Mouse (Mus musculus): Measurements from ENCODE around the gene Flnb.

Gene Flnb

DNA sequence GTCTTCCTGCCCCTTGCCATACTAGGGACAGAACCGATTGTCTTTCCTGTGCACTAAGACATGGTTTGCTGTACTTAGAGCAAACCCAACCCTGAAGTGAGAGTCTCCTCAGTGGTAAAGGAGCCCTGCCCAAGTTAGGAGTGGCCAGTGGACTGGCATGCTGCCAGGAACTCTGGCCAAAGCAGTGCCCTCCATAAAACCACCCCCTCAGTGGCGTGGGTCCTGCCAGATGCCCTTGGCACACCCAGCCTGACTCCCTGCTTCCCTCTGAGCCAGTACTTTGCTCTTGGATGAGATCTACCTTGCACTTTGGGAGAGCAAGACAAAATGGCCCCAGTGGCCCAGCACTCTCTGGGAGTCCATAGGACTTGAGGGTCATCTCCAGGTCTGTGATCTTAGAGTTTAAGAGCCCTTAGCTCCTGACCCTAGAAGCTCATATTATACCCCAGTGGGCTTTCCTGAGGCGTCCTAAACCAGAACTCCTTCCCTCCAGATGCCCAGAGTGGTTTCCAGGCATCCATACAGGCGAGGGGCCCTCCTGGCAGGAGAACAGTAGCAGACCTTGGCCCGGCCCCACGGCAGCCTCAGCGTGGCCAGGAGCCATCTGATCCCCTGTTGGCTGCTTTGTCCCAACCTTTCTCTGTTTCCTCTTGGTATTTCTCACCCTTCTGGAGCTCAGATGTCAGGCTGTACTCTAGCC lies 125.5 kb downstream of the Flnb start:
- no peak for DNase-seq (ENCODE audit: low read depth, low spot score)

DNA sequence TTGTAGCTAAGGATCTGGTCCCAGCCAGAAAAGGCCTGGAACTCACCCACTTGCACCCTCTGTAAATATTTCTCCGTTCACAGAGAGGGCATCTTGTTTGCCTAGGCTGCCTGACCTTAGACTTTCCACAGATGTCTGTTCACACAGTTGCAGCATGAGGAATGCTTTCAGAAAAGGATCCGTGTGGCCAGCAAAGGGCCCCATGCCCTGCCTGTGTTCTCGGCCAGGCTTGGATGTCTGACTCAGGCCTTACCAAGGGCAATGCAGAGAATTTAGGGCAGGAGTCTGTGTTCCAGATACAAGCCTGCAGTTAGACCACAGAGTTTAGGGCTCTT lies 126.0 kb downstream of the Flnb start:
- DNase-seq (ENCODE audit: low read depth, low spot score), result no peak

DNA sequence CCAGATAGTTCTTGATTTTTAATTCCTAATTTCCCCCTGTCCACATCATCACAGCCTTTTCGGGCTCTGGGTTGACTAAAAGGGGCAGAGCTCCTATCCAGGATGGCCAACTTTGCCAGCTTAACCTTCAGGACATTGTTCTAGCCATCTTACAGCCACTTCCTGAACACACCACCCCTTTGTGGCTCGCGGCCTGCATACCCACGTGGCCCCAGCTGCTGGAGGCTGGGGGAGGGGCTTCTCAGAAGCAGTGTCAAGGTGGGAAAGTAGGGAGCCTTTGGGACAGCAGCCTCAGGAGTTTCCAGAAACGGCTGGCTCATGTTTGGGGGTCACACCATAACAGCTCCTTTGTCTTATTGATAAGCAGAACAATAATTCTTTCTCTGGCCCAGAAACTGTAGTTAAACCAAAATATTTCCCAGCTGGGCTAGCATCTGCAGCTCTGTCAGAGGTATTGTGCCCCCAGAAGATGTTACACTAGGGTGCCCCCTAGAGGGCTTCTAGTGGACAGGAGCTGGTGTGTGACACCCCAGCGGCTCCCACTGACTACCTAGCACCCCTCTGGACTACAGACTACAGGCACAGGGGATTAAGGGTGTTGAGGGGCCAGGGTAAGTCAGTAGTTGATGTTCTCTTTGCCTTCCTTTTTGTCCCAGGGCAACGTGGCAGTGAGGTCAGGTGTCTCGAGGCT lies 126.7 kb downstream of the Flnb start:
- no peak for DNase-seq (ENCODE audit: low read depth, low spot score)

DNA sequence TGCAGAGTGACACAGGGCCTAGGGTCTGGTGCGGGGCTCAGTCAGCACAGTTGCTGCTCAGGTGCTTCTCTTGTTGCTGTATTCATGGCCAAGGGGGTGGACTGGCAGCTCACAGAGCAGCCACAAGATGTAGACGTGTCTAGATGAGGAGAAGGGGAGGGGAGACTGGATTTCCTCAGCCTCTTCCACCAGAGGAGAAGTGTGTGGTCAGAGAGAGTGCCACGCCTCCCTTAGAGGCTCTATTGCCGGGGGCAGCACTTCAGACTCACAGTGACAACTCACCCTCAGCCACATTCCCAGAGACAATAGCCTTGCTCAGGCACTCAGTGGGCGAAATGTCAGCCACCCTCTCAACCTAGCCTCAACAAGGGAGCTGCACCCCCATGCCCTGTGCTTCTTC lies 127.5 kb downstream of the Flnb start:
- DNase-seq (ENCODE audit: low read depth, low spot score), result no peak

DNA sequence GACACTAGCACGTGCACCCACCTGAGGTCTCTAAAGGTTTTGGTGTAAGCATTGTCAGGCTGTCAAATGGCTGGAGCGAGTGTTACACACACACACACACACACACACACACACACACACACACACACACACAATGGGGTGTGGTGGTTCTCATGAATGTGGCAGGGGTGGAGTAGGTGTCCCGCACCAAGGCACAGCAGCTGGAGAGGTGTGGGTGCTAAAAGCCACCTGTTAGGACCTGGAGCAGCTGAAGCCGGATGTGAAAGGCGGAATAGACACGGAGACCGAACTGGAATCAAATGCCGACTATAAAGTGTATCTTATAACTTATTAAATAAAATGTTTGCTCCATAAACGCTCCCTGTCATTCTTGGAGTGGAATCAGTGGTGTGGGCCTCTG lies 133.5 kb downstream of the Flnb start:
- DNase-seq (ENCODE audit: low read depth, low spot score), result no peak

DNA sequence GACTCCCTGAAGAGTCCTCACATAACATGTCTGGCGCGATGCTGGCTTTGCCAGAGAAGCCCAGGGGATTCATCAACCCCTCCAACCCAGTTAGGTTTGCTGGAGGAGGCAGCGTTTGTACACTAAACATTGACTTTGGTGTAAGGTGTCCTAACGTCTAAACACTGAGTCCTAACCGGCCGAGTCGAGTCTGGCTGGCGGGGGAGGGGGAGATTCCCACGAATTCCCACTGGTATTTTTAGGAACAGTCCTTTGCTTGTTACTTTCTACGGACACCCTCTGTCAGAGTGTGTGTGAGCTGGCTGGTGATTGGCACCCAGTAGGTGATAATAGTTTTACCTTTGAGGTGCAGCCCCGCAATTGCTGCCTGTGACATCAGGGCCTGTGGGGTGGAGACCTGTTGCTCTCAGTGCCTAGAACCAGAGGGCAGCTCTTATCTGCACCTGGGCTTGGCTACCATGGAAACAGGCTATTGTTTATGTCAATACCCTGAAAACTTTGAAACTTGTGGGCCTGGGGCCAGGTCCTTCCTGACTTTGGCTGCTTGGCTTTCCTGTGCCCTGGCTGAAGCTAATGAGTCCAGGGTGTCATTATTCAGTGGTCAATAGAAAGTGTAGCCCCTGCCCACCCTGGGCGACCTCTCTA lies 135.0 kb downstream of the Flnb start:
- no peak for DNase-seq (ENCODE audit: low read depth, low spot score)

DNA sequence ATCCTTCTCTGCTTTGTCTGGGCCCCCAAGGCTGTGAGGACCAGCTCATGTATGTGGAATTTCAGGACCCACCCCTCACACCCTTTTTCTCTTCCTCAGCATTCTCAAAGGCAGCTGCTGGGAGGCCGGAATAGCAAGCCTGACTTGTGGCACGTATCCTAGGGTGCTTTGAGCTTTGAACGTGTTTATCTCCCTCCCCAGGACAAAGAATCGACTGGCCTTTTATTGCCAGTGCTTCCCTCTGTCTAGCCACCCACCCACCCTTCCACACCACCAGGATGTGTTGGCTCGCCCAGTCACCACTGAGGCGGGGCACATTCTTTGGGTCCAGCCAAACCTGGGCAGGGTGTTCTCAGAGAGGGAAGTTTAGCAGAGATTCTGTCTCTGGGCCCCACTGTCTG lies 136.3 kb downstream of the Flnb start:
- DNase-seq (ENCODE audit: low read depth, low spot score), result no peak

DNA sequence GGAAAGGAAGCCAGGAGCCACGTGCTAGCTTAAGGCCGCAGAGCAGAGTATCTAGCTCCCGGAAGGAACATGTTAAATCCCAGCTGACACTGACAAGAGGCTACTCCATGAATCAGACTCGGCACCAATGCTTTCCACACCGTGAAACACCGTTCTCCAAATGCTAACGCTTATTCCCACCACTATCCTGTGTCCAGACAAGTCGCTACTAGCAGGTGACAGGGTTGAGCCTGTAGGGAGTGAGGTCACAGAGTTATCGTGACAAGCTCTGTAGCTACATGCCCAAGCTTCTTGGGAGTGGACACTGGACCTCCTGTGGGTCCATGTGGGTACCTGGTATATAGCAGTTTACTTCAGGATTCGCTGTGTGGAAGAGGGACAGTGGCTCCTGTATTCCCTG lies 138.7 kb downstream of the Flnb start:
- DNase-seq (ENCODE audit: low read depth, low spot score), result no peak

DNA sequence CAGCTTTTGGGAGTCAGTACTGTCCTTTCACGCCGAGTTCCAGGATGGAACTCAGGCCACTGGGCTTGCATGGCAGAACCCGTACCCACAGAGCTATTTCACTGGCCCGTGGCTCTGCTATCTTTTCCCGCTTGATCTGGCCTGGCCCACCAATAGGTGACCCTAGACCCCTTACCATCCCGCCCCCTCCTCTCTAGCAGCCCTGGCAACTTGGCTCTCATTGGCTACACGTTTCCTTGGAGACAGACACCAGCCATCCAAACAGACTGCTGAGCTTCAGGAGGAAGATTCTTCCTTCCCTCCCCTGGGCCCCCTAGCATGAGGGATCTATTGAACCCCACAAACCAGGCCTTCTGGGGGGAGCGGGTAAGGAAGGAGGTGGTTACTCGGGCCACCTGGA lies 139.3 kb downstream of the Flnb start, which contains the start of gene Gm45521:
Gm45521 (plus strand) TSS at position 240 of the 400 bp plus-strand sequence.
- no peak for DNase-seq (ENCODE audit: low read depth, low spot score)

DNA sequence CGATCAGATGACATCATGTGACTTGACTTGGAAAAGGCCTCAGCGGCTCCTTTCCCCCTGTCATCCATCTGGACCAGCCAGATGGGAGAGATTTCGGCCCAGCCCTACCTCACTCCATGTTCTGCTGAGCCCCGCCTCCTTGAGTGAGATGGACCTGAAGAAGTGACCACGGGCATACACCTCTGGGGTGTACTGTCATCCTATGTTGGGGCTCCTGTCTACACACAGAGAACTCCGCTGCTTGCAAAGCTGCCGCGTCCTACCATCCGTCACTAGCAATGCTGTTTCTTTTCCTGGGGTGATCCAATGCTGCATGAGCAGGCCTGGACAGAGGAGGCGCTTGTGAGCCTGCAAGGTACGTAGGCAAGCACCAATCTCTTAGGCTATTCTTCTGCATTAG lies 142.9 kb downstream of the Flnb start:
- no peak for DNase-seq (ENCODE audit: low read depth, low spot score)

DNA sequence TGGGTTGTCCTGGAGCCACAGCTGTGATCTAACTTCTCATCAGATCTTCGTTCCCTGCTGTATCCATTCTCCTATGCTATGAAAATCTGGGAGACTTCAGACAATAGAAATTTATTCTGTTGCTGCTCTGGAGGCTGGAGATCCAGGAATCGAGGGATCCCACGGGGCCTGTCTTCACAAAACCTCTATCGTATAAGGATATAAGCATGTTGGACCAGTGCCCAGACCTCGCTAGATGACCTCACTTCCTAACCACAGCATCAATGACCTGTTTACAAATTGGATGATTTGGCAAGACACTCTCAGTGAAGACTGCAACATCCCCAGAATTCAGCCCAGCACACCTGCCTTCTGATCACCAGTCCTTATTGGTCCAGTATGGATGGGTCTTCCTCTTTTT lies 144.0 kb downstream of the Flnb start:
- no peak for DNase-seq (ENCODE audit: low read depth, low spot score)

DNA sequence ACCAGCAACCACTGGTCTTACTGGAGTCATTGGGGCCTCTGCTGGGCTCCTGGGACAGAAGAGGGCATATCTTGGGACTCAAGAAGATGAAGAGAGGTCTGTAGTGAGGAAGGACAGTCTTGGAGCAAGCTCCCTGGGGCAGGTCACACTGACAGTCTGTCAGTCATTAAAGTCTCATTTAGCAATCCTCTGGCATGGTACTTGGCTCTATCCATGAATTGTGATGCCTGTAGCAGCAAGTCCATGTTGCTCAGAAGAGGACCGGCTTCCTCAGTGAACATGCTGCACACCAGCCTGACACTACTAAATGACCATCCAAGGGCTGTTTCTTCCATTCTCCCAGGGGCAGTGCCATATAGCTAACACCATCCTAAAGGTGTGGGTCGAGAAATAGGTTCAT lies 144.9 kb downstream of the Flnb start:
- no peak for DNase-seq (ENCODE audit: low read depth, low spot score)

DNA sequence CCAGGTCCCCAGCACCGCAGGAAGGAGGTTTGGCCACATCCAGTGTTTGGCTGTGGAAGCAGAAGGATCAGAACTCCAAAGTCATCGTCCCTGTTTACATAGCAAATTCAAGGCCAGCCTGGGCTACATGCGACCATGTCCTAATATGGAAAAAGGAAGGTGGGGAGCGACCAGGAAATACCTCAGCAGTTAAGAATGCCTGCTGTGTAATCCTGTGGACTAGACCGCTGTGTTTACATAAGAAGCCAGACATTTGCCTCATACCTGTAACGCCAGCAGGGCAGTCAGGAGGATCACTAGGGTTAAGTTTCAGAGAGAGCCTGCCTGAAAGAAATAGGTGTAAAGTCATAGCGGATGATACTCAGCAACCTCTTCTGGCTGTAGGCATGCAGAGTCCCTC lies 145.4 kb downstream of the Flnb start:
- no peak for DNase-seq (ENCODE audit: low read depth, low spot score)

DNA sequence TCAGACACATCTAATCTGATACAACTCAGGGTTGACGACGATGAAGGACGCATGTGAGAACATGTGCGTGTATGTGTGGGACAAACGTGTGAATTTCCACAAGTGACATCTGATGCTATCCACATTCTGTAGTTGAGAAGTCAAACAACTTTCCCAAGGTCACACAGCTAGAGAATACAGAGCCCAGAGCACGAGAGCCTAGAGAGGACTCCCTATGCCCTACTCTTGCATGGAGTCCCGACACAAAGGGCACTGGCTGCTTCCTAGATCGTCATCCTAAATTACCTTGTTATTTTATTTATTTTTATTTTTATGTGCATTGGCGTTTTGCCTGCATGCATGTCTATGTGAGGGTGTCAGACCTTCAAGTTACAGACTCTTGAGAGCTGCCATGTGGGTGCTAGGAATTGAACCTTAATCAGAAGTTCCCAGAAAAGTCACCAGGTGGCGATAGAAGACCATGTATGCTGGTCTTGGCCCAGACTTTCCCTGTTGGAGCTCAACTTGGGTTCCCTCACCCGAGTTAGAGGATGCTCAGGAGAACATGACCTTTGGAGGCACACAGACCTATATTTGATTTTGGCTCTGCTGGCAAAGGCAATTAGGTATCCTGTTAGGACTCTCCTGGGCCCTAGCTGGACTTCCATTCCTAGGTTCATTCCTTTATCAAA lies 146.6 kb downstream of the Flnb start:
- DNase-seq (ENCODE audit: low read depth, low spot score), result peak; percentile 52

DNA sequence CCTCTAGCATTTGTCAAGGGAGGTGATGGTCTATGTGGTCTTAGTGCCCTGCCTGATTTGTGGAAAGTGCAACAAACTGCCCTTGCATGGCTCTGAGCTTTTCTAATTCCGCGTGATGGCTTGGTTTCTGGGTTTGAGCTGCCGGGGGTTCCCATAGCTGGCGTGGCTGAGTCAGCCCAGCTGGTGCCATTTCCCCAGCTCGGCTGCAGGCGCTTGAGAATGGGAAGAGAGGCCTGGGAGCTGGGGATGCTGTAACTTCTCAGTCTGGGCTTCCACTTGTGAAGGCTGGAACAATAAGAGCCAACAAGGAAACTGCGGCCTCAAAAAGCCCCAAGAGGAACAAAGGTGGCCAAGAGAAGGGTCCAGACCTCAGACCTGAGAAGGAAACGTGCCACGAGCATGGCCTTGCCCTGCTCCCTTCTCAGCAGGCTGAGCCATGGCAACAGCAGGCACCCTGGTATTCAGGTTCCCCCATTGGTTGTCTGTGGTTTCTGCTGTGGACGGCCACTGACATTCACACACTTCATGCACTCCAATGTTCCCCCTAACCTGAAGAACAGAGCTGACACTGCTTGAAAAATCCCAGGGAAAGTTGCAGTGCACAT lies 154.2 kb downstream of the Flnb start:
- no peak for DNase-seq (ENCODE audit: low read depth, low spot score)

DNA sequence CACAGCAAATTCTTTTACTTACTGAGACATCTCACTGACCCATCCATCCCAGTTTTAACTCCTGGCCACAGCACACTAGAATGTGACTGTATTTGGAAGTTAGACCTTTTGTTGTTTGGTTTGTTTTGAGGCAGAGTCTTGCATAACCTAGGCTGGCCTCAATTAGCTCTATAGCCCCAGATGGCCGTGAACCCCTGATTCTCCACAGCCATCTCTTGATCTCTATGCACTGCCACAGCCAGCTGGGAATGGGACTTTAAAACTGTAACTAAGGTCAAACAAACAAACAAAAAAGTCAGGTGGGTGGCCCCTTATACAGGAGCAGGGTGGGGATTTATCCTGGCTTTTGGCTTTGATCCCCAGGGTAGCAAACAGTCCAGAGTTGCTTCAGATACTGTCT lies 156.9 kb downstream of the Flnb start:
- DNase-seq (ENCODE audit: low read depth, low spot score), result no peak

DNA sequence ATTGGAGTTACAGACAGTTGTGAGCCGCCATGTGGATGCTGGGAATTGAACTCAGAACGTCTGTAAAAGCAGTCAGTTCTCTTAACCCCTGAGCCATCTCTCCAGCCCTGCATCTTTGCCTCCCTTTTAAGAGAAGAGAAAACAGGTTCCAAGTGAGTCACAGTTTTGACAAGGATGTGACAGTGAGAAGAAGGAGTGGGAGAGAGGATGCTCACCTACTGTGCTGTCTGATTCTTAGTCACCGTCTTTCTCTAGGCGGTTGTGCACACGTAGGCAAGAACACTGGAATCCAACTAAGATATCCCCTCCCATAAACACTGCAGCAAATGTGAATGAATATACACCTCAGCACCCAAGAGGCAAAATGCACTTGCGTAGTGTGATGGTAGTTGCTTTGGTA lies 157.4 kb downstream of the Flnb start:
- no peak for DNase-seq (ENCODE audit: low read depth, low spot score)

DNA sequence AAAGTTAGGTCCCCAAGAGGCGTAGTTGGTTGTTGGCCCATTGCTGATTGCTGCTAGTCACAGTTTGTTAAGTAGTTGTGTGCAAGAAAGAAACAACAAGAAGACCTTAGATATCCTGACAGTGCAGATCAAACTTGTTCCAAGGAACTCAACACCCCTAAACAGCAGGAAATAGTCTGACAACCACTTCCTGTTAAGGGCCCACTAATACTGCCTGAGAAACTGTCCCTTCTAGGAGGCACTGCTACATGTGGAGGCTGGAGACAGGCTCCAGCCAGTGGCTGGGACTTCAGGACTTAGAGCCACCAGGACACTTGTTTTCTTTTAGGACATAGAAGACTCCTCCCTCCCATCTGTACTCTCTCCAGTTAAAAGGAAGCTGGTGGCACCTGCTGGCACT lies 159.7 kb downstream of the Flnb start:
- no peak for DNase-seq (ENCODE audit: low read depth, low spot score)

DNA sequence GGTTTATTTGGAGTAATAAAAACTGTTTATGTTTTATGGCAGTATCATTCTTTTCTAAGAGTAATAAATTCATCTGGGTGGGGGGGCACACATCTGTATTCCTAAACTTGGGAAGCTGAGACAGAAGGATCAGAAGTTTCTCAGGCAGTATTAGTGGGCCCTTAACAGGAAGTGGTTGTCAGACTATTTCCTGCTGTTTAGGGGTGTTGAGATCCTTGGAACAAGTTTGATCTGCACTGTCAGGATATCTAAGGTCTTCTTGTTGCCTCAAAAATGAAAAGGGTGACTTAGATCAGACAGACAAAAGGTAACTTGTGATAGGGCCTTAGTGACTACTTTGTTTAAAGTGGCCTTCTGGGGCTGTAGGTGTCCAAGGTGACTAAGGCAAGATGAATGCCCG lies 160.4 kb downstream of the Flnb start:
- DNase-seq (ENCODE audit: low read depth, low spot score), result no peak

DNA sequence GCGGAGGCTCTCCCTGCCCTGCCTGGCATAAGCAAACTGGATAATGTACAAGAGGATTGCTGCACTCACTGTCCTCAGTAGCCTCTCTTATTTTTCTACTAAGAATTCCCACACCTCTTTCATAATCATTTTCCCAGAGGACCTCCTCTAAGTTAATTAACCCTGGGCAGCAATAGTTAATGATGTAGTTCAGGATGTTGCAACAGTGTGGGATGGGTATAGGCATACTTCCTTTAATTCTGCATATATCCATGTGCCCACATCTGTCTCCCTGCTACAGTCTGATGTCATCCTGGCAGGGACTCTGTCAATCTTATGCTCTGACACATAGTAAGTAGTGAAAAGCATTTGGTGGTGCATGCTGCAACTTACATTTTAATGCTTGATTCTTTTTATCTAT lies 163.5 kb downstream of the Flnb start:
- DNase-seq (ENCODE audit: low read depth, low spot score), result no peak

DNA sequence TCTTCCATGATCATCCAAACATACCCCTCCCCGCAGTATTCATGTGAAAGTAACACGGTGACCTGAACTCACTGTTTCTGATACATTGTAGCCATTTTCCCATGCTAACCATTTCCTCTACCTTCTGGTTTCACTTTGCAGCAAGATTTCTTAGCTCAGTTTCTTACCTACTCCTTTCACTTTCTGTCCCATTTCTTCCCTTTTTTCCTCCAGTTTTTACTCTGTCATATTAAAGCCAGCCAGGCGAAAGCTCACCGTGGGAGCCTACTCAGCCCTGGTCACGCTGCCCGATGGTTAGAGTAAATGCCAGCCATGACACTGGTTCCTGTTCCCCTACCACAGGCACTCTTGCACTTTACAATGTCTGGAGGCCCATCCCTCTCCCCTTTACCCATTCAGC lies 169.2 kb downstream of the Flnb start:
- DNase-seq (ENCODE audit: low read depth, low spot score), result no peak

DNA sequence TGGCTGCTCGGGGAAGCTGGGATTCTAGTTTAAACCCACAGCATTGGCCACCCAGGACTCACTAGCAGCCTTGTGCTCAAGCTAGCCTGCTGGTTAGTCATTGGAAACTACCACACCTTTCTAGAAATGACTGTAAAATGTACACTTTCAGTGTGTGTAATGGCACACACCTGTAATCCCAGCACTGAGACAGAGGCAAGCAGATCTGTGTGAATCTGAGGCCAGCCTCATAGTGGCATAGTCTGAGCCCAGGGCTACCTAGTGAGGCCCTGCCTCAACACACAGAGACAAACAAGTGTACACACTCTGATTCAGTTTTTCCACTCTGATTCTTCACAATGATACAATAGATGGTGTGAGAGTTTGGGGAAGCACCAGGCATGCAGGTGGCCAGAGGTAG lies 171.6 kb downstream of the Flnb start:
- DNase-seq (ENCODE audit: low read depth, low spot score), result no peak

Data from brain, embryonic 18.5 days (tissue).